Mouse (Mus musculus) embryonic fibroblast, embryonic 13.5 days (primary cell): ENCODE data around the gene Snx10. TPM values are rescaled to one million over a fixed set of nuclear protein-coding genes. Genes with fewer than 3 reads are reported as not detected.
A peak's percentile ranks its signal among the peaks of the same experiment; 100 is the strongest.

ENCODE experiments used
- H3K27ac ChIP-seq: 2 replicates; pipeline ENCODE4 v1.5.1; 2012; ENCODE audit warnings: low read length, control low read depth, inconsistent platforms; ENCODE audit not compliant: insufficient read depth
- H3K4me1 ChIP-seq: 2 replicates; pipeline ENCODE4 v1.6.1; 2011; ENCODE audit warnings: low read length; ENCODE audit not compliant: control insufficient read depth, insufficient read depth
- H3K4me3 ChIP-seq: 2 replicates; pipeline ENCODE4 v1.5.1; 2011; ENCODE audit warnings: mild to moderate bottlenecking, control low read depth, low read length; ENCODE audit not compliant: insufficient read depth
- CTCF ChIP-seq: IDR thresholded peaks from 2 replicates; pipeline ENCODE4 v1.5.1; 2011; ENCODE audit warnings: mild to moderate bottlenecking, control low read depth, low read length, moderate library complexity, borderline replicate concordance; ENCODE audit not compliant: insufficient read depth
- POLR2A ChIP-seq: IDR thresholded peaks from 2 replicates; pipeline ENCODE4 v1.6.1; 2011; ENCODE audit warnings: low read depth, mild to moderate bottlenecking, control low read depth, low read length, moderate library complexity
- polyA plus RNA-seq: library from polyadenylated mRNA; stranded (reverse); fragments of >200 nt; gene quantifications from 2 replicates; pipeline ENCODE4 v1.2.4, GENCODE M21; 2011; ENCODE audit warnings: low read depth; ENCODE audit not compliant: missing spikeins, insufficient read length

The Snx10 gene
- polyA plus RNA-seq, 1 experiment, result 27.5 TPM

DNA sequence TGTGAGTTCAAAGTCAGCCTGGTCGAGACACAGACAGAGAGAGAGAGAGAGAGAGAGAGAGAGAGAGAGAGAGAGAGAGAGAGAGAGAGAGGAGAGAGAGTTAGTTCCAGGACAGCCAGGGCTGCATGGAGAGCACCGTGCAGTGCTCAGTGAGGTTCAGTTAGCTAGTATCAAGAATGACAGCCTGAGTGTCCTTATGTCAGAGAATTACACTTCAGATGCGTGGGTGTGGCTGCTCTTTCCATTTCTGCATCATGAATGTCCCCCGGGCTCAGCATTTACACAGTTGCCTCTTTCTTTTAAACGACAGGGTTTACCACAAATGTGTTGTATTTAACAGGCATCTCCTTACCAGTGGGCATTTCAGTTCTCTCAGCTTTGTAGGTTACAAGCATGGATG is 25.1 kb downstream of the Snx10 start:
- Histone ChIP-seq H3K4me1 (peaks cover 4% of the 10 kb centered on the region; the same call in 1 of the 2 replicates), H3K4me3 (no peak overlapping the region), H3K27ac (no peak overlapping the region)
- TF ChIP-seq CTCF (no peak), POLR2A (no peak)

DNA sequence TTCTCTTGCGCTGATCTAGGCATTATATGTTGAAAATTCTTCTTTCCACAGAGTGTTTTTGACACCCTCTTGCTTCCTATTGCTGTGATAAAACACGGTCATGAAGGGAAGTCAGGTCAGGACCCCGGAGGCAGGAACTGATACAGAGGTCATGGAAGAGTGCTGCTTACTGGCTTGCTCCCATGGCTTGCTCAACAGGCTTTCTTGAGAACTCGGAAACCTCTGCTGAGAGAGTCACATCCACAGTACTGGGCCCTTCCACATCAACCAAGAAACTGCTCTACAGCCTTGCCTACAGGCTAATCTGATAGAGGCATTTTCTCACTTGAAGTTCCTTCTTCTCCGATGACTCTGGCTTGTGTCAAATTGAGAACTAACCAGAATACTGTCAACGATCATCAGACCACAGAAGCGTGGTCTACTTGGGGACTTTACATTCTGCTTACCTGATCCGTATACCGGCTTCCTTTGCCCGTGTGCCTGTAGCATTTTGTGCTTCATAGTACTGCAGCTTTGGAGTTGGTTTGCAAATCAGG is 27.6 kb downstream of the Snx10 start:
- no peak for TF ChIP-seq POLR2A
- TF ChIP-seq CTCF, result no peak
- H3K4me3 ChIP-seq, result no peak overlapping the region
- no peaks in the 10 kb centered on the region; the same call in 1 of the 2 replicates for H3K4me1 ChIP-seq

DNA sequence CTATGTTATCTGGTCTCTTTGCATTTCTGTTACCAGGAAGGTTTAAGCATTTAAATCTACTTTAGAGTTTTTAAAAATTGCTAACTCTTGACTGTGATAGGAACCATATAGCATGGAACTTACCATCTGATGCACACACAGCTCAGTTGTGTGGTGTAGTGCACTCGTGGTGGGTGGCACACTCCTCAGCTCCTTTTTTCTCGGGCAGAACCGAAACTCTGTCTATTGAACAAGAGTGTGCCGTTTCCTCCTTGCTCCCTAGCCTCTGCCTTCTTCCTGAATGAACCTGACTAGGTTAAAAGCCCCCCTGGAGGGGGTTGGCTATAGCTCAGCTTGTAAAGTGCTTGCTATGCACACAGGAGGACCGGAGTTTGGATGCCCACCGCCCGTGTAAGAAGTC is 32.9 kb downstream of the Snx10 start:
- H3K4me3 ChIP-seq, result no peak overlapping the region
- no peaks in the 10 kb centered on the region for H3K4me1 ChIP-seq
- no peak overlapping the region for H3K27ac ChIP-seq
- TF ChIP-seq POLR2A, result no peak
- TF ChIP-seq CTCF, result no peak

More for the DNA sequence above, 27.6 kb downstream of the Snx10 start:
- no peak overlapping the region for H3K27ac ChIP-seq

DNA sequence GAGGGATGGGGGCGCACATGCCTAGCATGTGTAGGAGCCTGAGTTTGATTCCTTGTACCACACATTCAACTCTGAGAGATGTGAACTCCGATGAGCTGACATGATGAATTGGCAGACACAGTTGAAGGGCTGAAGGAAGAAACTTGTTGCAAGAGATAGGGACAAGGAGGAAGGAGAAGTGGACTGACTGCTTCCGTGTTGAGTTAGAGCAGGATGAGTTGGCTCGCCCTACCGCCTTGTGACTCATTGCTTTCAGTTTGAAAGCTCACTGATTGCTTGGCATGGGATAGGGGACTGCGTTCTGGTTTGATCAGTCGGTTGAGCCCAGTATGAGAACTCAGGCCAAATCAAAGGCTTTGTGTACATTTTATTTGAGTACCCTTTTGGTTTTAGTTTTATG is 34.6 kb downstream of the Snx10 start:
- TF ChIP-seq POLR2A, result no peak
- TF ChIP-seq CTCF, result no peak
- no peak overlapping the region for H3K4me3 ChIP-seq

DNA sequence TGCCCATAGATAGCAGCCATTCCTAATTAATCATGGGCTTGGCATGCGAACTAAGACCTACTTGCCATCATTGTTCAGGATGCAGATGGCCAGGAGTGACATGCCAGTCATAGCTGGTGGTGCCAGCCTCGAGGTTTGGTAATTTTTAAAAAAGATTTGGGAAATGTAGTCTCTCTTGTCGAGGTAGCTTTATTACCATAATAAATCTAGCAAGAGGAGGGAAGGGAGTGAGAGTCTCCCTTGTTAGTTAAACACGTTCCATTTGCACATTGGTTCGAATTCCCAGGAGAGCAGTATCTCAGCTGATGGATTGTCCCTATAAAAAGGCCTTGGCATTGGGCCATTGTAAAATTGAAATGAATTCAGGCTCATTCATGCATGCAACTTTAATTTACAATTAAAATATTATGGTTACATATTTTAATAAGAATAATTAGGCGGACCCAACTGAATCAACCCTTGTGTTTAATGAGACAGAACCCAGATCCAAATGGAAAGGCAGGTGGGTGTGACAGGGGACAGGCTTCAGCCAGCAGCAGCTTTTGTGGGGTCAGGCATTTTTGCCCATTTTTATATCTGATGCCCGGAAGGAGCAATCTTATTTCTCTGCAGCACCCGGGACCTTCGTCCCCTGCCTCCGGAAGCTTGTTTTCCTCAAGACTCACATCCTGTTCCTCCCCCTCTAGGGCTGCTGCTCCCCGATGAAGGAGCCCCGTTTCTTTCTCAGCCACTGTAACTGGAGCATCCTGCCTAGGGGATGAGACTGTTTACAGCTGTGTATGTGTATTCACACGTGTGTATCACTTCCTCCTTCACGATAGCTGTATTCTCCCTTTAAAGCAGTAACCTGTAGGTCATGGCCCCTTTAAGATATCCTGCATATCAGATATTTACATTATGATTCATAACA is 43.3 kb downstream of the Snx10 start:
- Histone ChIP-seq H3K4me3 (no peak overlapping the region), H3K27ac (no peak overlapping the region), H3K4me1 (peaks cover 6% of the 10 kb centered on the region)
- TF ChIP-seq CTCF (no peak), POLR2A (no peak)

More for the DNA sequence above, 34.6 kb downstream of the Snx10 start:
- Histone ChIP-seq H3K27ac (no peak overlapping the region), H3K4me1 (no peaks in the 10 kb centered on the region)

DNA sequence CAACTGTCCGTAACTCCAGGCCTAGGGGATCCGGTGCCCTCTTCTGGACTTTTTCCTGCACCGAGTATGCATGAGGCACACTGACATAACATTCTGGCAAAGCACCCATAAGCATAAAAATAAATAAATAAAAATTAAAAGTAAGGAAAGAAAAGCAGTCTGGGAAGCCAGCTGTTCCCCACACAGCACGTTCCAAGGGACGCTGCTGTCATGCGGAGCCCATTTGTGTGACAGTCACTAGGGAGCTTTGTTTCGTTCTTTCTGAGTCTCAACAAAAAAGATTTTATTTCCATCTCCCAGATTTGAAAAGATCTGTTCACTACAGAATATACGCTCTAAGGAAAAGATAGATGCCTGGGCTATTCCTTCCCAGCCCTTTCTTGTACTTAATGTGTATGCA is 45.4 kb downstream of the Snx10 start:
- no peak overlapping the region for H3K27ac ChIP-seq
- TF ChIP-seq CTCF (no peak), POLR2A (no peak)
- H3K4me3 ChIP-seq, result no peak overlapping the region
- peaks cover 6% of the 10 kb centered on the region for H3K4me1 ChIP-seq

DNA sequence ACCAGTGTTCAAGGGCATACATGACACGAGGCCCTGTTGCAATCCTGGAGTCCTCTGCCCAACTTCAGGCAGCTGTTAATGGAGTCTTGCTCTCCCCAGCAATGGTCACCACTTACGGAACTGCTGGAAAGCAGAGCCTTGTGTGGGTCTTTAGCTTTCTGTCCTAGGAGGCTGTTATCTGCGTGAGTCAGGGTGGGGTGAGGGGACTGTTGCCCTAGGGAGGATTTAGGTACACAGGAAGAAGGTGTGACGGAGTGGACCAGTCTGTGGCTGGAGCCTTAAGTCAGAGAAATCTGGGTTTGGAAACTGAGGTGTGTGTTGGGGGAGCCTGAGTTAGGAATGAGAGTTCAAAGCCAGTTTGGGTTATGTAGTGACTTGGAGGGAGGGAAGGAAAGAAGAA is 49.4 kb downstream of the Snx10 start:
- TF ChIP-seq POLR2A (no peak), CTCF (no peak)
- Histone ChIP-seq H3K27ac (no peak overlapping the region), H3K4me1 (no peaks in the 10 kb centered on the region), H3K4me3 (no peak overlapping the region)

DNA sequence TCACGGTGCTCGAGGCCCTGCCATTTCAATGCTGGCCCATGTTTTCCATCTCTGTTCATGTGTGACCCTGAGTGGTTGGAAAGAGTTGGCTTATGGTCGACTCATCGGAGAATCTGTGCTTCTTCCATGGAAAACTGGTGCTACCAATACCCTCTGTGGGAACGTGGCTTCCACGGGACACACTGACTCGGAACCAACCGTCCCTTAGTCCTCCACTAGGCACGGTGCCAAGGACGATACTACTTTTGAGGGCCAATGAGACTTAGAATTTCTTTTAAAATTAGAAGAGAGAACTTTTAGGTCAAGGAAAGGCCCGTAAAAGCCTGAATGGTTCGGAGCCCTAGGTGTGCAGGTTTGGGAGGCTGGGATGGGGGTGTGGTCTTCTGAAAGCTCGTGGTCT is 50.4 kb downstream of the Snx10 start:
- Histone ChIP-seq H3K4me1 (no peaks in the 10 kb centered on the region), H3K4me3 (no peak overlapping the region), H3K27ac (no peak overlapping the region)
- TF ChIP-seq POLR2A (no peak), CTCF (no peak)

DNA sequence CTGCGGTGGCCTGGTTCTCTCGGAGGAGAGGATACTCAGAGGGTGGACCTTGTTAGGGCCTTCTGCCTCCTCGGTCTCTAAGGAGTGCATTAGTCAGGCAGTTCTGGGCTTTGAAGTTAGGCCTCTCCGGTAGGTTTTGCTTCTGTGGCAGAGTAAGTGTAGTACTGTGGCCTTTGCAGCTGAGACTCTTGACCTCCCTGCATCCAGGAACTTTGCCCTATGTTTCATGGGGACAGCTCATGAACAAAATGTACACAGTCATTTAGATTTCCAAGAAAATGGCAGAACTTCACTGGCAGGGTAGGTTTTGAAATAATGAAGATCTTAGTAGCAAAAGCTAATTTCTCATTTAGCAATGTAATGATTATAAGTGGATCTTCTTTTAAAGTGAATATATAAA is 54.7 kb downstream of the Snx10 start:
- TF ChIP-seq POLR2A, result no peak
- no peak for TF ChIP-seq CTCF

DNA sequence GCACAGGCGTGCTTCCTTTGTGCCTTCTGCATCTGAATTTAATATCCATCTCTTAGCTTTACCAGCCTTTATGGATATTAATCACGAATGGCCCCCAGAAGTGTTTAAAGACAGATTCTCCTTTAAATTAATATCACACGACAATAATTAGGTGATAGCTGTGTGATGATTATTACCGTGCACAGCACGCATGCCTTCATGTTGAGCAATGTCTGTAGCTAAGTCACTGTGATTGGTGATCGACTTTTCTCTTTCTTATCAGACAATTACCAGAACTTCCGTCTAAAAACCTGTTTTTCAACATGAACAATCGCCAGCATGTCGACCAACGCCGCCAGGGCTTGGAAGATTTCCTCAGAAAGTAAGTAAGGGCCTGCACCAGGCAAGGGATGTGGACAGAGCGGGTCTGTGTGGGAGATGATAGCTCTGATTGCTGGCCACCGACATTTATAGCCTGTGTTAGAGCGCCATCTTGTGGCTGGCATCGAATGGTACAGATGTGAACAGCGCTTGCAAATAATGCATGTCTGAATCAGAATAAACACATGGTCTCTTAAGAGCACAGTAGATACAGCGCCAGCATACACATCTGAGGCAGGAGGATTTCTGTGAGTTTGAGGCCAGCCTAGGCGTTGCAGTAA is 56.5 kb downstream of the Snx10 start:
- no peak for TF ChIP-seq POLR2A
- peak; percentile 76; the same call in 1 of the 2 replicates for TF ChIP-seq CTCF
- no peak overlapping the region for H3K27ac ChIP-seq

More for the DNA sequence above, 54.7 kb downstream of the Snx10 start:
- H3K4me1 ChIP-seq, result no peaks in the 10 kb centered on the region
- no peak overlapping the region for H3K27ac ChIP-seq
- H3K4me3 ChIP-seq, result no peak overlapping the region

More for the DNA sequence above, 56.5 kb downstream of the Snx10 start:
- no peak overlapping the region for H3K4me3 ChIP-seq
- no peaks in the 10 kb centered on the region for H3K4me1 ChIP-seq
